Mouse (Mus musculus): ENCODE measurements around the gene Magea5.
"Not testable (repeated sequence)": the region's sequence is repeated elsewhere in the genome, so short reads cannot be mapped to it uniquely, and the experiment has no call there.

Magea5 gene

GRCm38 (mm10) chrX:155063045-155063444 is at the start of gene Magea5:
Gene Magea5 (minus strand): TSS chrX:155063145.
- not testable (repeated sequence) for DNase-seq (ENCODE audit: low spot score)

- DNase-seq (ENCODE audit: low spot score), result peak; percentile 1
These were observed 35.1 kb upstream of the Magea5 start for GRCm38 (mm10) chrX:155098024-155098423.

- DNase-seq (ENCODE audit: low spot score), result not testable (repeated sequence)
These were observed 30.6 kb upstream of the Magea5 start, which contains the start of gene Magea2 for GRCm38 (mm10) chrX:155093566-155093965. Gene Magea2 (minus strand): TSS chrX:155093666.

- not testable (repeated sequence) for DNase-seq (ENCODE audit: low spot score)
These were observed 26.7 kb upstream of the Magea5 start, which contains the start of gene Magea1 for GRCm38 (mm10) chrX:155089693-155090092. Gene Magea1 (minus strand): TSS chrX:155089793.
